Mouse (Mus musculus) ES-E14 (cell line): Measurements from ENCODE around the gene Ugt1a8.

Experiments
- CHD2 ChIP-seq: IDR thresholded peaks from 2 replicates; pipeline ENCODE4 v1.6.1; 2014; ENCODE audit warnings: mild to moderate bottlenecking, low read depth, low read length, inconsistent platforms
- HCFC1 ChIP-seq: IDR thresholded peaks from 2 replicates; pipeline ENCODE4 v1.6.1; 2012; ENCODE audit warnings: low read length, inconsistent platforms, borderline replicate concordance; ENCODE audit not compliant: insufficient read depth
- MAFK ChIP-seq: IDR thresholded peaks from 2 replicates; pipeline ENCODE4 v1.6.1; 2014; ENCODE audit warnings: mild to moderate bottlenecking, low read depth, low read length, inconsistent platforms; ENCODE audit not compliant: insufficient read depth
- ZC3H11A ChIP-seq: IDR thresholded peaks from 2 replicates; pipeline ENCODE4 v1.6.1; 2012; ENCODE audit warnings: low read depth, mild to moderate bottlenecking, inconsistent platforms, low read length, borderline replicate concordance
- ZNF384 ChIP-seq: IDR thresholded peaks from 2 replicates; pipeline ENCODE4 v1.6.1; 2012; ENCODE audit warnings: low read depth, low read length, inconsistent platforms

- no peak for TF ChIP-seq ZC3H11A
- TF ChIP-seq CHD2: no peak
- TF ChIP-seq HCFC1: no peak
- TF ChIP-seq MAFK: no peak
- no peak for TF ChIP-seq ZNF384
Measured at GRCm38 (mm10) chr1:88234646-88235045, 147.0 kb downstream of the Ugt1a8 start.
